In the genomic region with DNA sequence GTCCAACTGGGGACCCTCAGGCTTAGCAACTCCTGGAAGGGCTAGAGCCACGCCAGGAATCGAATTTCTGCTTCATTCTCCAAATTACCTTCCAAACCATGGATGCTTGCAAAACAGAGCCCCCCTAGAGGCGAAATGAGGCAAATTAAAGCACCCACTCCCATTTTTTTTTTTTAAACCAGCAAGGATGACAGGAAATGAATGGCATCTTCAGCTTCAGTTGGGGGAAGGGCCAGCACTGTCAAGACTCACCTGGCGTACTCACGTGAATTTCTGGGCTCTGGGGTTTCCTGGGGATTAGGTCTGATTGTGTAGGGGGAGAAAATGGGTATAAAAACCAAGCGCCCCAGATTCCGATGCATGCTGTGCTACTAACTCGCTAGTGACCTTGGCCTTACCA, we compare ENCODE assay signal across 13 mouse cellular contexts. TPM values are rescaled to one million over a fixed set of nuclear protein-coding genes. Genes with fewer than 3 reads are reported as not detected.
DNase-seq lines count a peak whose midpoint lies in the region; ATAC-seq and TF ChIP-seq lines count a peak whose summit lies in the region.
"Had no signal": no experiment of that assay in that cellular context is flagged by ENCODE, and none has a peak within 500 bp of the region (broad histone marks: within the 10 kb centered on the region; RNA-seq: fewer than 3 reads in every experiment).

No protein-coding gene starts in this region.

- H3K4me2 ChIP-seq in kidney, postnatal 0 days (ENCODE audit: low read length) = no peak overlapping the region
- no peak overlapping the region for H3K4me2 ChIP-seq in kidney, embryonic 16.5 days (replicated peaks; ENCODE audit: low read depth, low read length)
- H3K4me2 ChIP-seq in hindbrain, embryonic 13.5 days = peak overlapping the region; percentile 76
- peak overlapping the region; percentile 77 for H3K4me2 ChIP-seq in midbrain, postnatal 0 days (ENCODE audit: low read depth, low read length, poor library complexity, severe bottlenecking)

- no peak overlapping the region for H3K27ac ChIP-seq in kidney, postnatal 0 days
- no peak overlapping the region for H3K27ac ChIP-seq in kidney, embryonic 16.5 days (ENCODE audit: low read length)
- no peak overlapping the region; the same call in 1 of the 2 replicates for H3K27ac ChIP-seq in cortical plate, adult 2 months (ENCODE audit: insufficient read depth, low read length)
- peak overlapping the region; percentile 95; the same call in 1 of the 2 replicates for H3K27ac ChIP-seq in hindbrain, embryonic 13.5 days
- H3K27ac ChIP-seq in midbrain, postnatal 0 days (ENCODE audit: low read depth, low read length) = peak overlapping the region; percentile 90; the same call in 1 of the 2 replicates

- no peaks in the 10 kb centered on the region for H3K36me3 ChIP-seq in kidney, postnatal 0 days (ENCODE audit: insufficient read depth, low read length)
- H3K36me3 ChIP-seq in kidney, embryonic 16.5 days (ENCODE audit: insufficient read depth, low read length) = no peaks in the 10 kb centered on the region
- H3K36me3 ChIP-seq in hindbrain, embryonic 13.5 days = peaks cover 4% of the 10 kb centered on the region
- H3K36me3 ChIP-seq in midbrain, postnatal 0 days (ENCODE audit: insufficient read depth, low read length) = no peaks in the 10 kb centered on the region
- H3K36me3 ChIP-seq: G1E; heart, embryonic 12.5 days had no signal

- 39% methylated on average over 8 of the region's 8 CpGs for WGBS in kidney, postnatal 0 days
- 29% methylated on average over 8 of the region's 8 CpGs for WGBS in kidney, embryonic 16.5 days
- WGBS in hindbrain, embryonic 13.5 days = 35% methylated on average over 8 of the region's 8 CpGs
- 33% methylated on average over 8 of the region's 8 CpGs for WGBS in midbrain, postnatal 0 days

- H3K9me3 ChIP-seq in kidney, postnatal 0 days (replicated peaks; ENCODE audit: low read length) = no peaks in the 10 kb centered on the region
- no peaks in the 10 kb centered on the region for H3K9me3 ChIP-seq in kidney, embryonic 16.5 days (ENCODE audit: low read length)
- H3K9me3 ChIP-seq in hindbrain, embryonic 13.5 days = no peaks in the 10 kb centered on the region
- no peaks in the 10 kb centered on the region for H3K9me3 ChIP-seq in midbrain, postnatal 0 days (ENCODE audit: low read length)
- H3K9me3 ChIP-seq: G1E; heart, embryonic 12.5 days had no signal

- H3K4me3 ChIP-seq in kidney, postnatal 0 days (replicated peaks; ENCODE audit: low read depth, low read length) = no peak overlapping the region
- H3K4me3 ChIP-seq in kidney, embryonic 16.5 days (ENCODE audit: low read length) = no peak overlapping the region
- H3K4me3 ChIP-seq in cortical plate, adult 2 months (ENCODE audit: insufficient read depth, low read length) = peak overlapping the region; percentile 82
- peak overlapping the region; percentile 79 for H3K4me3 ChIP-seq in hindbrain, embryonic 13.5 days
- H3K4me3 ChIP-seq in midbrain, postnatal 0 days (ENCODE audit: low read depth, low read length) = peak overlapping the region; percentile 67

- TF ChIP-seq CTCF in kidney, postnatal 0 days (IDR thresholded peaks at IDR 0.05; ENCODE audit: low read depth) = peak; percentile 21; the same call in 1 of the 2 replicates
- no peak for TF ChIP-seq CTCF in cortical plate, adult 2 months (IDR thresholded peaks at IDR 0.05; ENCODE audit: extremely low read depth, insufficient read depth, low read length)
- peak; percentile 60 for TF ChIP-seq CTCF in midbrain, postnatal 0 days (IDR thresholded peaks at IDR 0.05)

- H3K9ac ChIP-seq in kidney, postnatal 0 days (ENCODE audit: low read depth, low read length) = no peak overlapping the region
- H3K9ac ChIP-seq in kidney, embryonic 16.5 days (replicated peaks; ENCODE audit: low read length) = no peak overlapping the region
- H3K9ac ChIP-seq in hindbrain, embryonic 13.5 days = peak overlapping the region; percentile 91
- peak overlapping the region; percentile 75 for H3K9ac ChIP-seq in midbrain, postnatal 0 days (replicated peaks; ENCODE audit: low read length, poor library complexity, severe bottlenecking)

- ATAC-seq in kidney, postnatal 0 days (replicated peaks; ENCODE audit: low FRiP score, low read depth) = no peak
- ATAC-seq in kidney, embryonic 16.5 days (ENCODE audit: low FRiP score, low TSS enrichment) = no peak
- ATAC-seq in hindbrain, embryonic 13.5 days (ENCODE audit: low FRiP score) = no peak
- no peak for ATAC-seq in midbrain, postnatal 0 days (ENCODE audit: low FRiP score)
- ATAC-seq: inflammation-experienced regulatory T-cells, adult 6 months had no signal

- DNase-seq in kidney, postnatal 0 days (ENCODE audit: low spot score) = no peak
- DNase-seq in midbrain, postnatal 0 days (ENCODE audit: low spot score) = peak; percentile 12
- no peak for DNase-seq in adrenal gland, postnatal 25 days
- DNase-seq in urinary bladder, postnatal 4 days (ENCODE audit: low spot score in 2 of 2) = no peak
- no peak for DNase-seq in embryo, embryonic 11 days
- DNase-seq: kidney, postnatal 36 days had no signal

- TF ChIP-seq POLR2A in cortical plate, adult 2 months (IDR thresholded peaks at IDR 0.05; ENCODE audit: extremely low read depth, insufficient read depth, low read length) = no peak

- peaks cover 9% of the 10 kb centered on the region; the same call in 1 of the 2 replicates for H3K4me1 ChIP-seq in kidney, postnatal 0 days (replicated peaks; ENCODE audit: insufficient read depth, low read length)
- H3K4me1 ChIP-seq in kidney, embryonic 16.5 days (ENCODE audit: insufficient read depth, low read length) = peaks cover 12% of the 10 kb centered on the region; the same call in 1 of the 2 replicates
- H3K4me1 ChIP-seq in cortical plate, adult 2 months (ENCODE audit: control insufficient read depth, insufficient read depth, low read length) = peaks cover 3% of the 10 kb centered on the region
- peaks cover 28% of the 10 kb centered on the region for H3K4me1 ChIP-seq in hindbrain, embryonic 13.5 days (replicated peaks)
- no peaks in the 10 kb centered on the region; the same call in 1 of the 2 replicates for H3K4me1 ChIP-seq in midbrain, postnatal 0 days (ENCODE audit: insufficient read depth, low read length)

- H3K27me3 ChIP-seq in kidney, postnatal 0 days (ENCODE audit: insufficient read depth, low read length) = peaks cover 32% of the 10 kb centered on the region
- peaks cover 53% of the 10 kb centered on the region for H3K27me3 ChIP-seq in kidney, embryonic 16.5 days (ENCODE audit: insufficient read depth, low read length)
- peaks cover 10% of the 10 kb centered on the region; the same call in 1 of the 2 replicates for H3K27me3 ChIP-seq in hindbrain, embryonic 13.5 days
- H3K27me3 ChIP-seq in midbrain, postnatal 0 days (ENCODE audit: insufficient read depth, low read length) = no peaks in the 10 kb centered on the region

RNA-seq across cellular contexts. Expression of a gene that starts 2.2 kb away (rescaled TPM):
- 0.51 and 0.62 TPM in 2 replicates for polyA plus RNA-seq in kidney, postnatal 0 days (2015; fragmentation: Nextera tagmentation; extraction: Ambion mirVana)
- 0.89 and 0.90 TPM in 2 replicates for polyA plus RNA-seq in kidney, embryonic 16.5 days (2015; fragmentation: Nextera tagmentation; extraction: Ambion mirVana)
- 205 and 221 TPM in 2 replicates for polyA plus RNA-seq in cortical plate, adult 2 months (2012; rRNA removed)
- polyA plus RNA-seq in hindbrain, embryonic 13.5 days (2015; fragmentation: Nextera tagmentation; extraction: Ambion mirVana) = 112 and 120 TPM in 2 replicates
- 114 and 124 TPM in 2 replicates for total RNA-seq in midbrain, postnatal 0 days (2014; rRNA removed)
- 187 and 195 TPM in 2 replicates for polyA plus RNA-seq in midbrain, postnatal 0 days (2015; fragmentation: Nextera tagmentation; extraction: Ambion mirVana)
- total RNA-seq in adrenal gland, postnatal 25 days (2021) = 1.3 and 2.2 TPM in 2 replicates
- polyA plus RNA-seq: G1E; liver, embryonic 16.5 days had no signal

Comparison
In these comparisons a context has a peak if more than half of its experiments do, and no peak if none do; other contexts are left out.
1. H3K27ac ChIP-seq: peak in hindbrain, embryonic 13.5 days (single experiment) and midbrain, postnatal 0 days (single experiment); none in kidney, postnatal 0 days (single experiment), kidney, embryonic 16.5 days (single experiment) and cortical plate, adult 2 months (single experiment).
2. H3K4me2 ChIP-seq: peak in hindbrain, embryonic 13.5 days (single experiment) and midbrain, postnatal 0 days (single experiment); none in kidney, postnatal 0 days (single experiment) and kidney, embryonic 16.5 days (single experiment).
3. H3K4me3 ChIP-seq: peak in cortical plate, adult 2 months (single experiment), hindbrain, embryonic 13.5 days (single experiment) and midbrain, postnatal 0 days (single experiment); none in kidney, postnatal 0 days (single experiment) and kidney, embryonic 16.5 days (single experiment).
4. H3K9ac ChIP-seq: peak in hindbrain, embryonic 13.5 days (single experiment) and midbrain, postnatal 0 days (single experiment); none in kidney, postnatal 0 days (single experiment) and kidney, embryonic 16.5 days (single experiment).
5. RNA of a gene that starts 2.2 kb away (polyA plus RNA-seq): 205 to 221 TPM in cortical plate, adult 2 months, 187 to 195 TPM in midbrain, postnatal 0 days and 112 to 120 TPM in hindbrain, embryonic 13.5 days; 0.89 to 0.90 TPM in kidney, embryonic 16.5 days and 0.51 to 0.62 TPM in kidney, postnatal 0 days; every median in the first group is over 10 times any median in the second.